Mouse (Mus musculus) kidney, embryonic 16.5 days (tissue): ENCODE data around the gene Ell3. TPM values are rescaled to one million over a fixed set of nuclear protein-coding genes. Genes with fewer than 3 reads are reported as not detected.
"Not testable (repeated sequence)": the region's sequence is repeated elsewhere in the genome, so short reads cannot be mapped to it uniquely, and the experiment has no call there.

Experiments used
- ATAC-seq: fragments of 200-750 bp; cut with Nextera tagmentation; 2 replicates; pipeline ENCODE4 v1.8.0; 2017; ENCODE audit warnings: moderate TSS enrichment; ENCODE audit not compliant: low FRiP score, low TSS enrichment
- H3K27ac ChIP-seq: fragments of 300-500 bp; sonication (generic); 2 replicates; pipeline ENCODE4 v1.5.1; 2014; ENCODE audit warnings: low read length
- H3K27me3 ChIP-seq: fragments of 300-500 bp; sonication (generic); 2 replicates; pipeline ENCODE4 v1.6.1; 2014; ENCODE audit warnings: low read length, control low read depth, mixed read lengths; ENCODE audit not compliant: insufficient read depth
- H3K36me3 ChIP-seq: fragments of 300-500 bp; sonication (generic); 2 replicates; pipeline ENCODE4 v1.6.1; 2014; ENCODE audit warnings: low read length, control low read depth, mixed read lengths; ENCODE audit not compliant: insufficient read depth
- H3K4me1 ChIP-seq: fragments of 300-500 bp; sonication (generic); 2 replicates; pipeline ENCODE4 v1.6.1; 2014; ENCODE audit warnings: low read length, control low read depth, mixed read lengths; ENCODE audit not compliant: insufficient read depth
- H3K4me2 ChIP-seq: fragments of 300-500 bp; sonication (generic); replicated peaks from 2 replicates; pipeline ENCODE4 v1.6.1; 2014; ENCODE audit warnings: low read depth, low read length
- H3K4me3 ChIP-seq: fragments of 300-500 bp; sonication (generic); 2 replicates; pipeline ENCODE4 v1.5.1; 2014; ENCODE audit warnings: mild to moderate bottlenecking, low read length
- H3K9ac ChIP-seq: fragments of 300-500 bp; sonication (generic); replicated peaks from 2 replicates; pipeline ENCODE4 v1.6.1; 2014; ENCODE audit warnings: low read length
- H3K9me3 ChIP-seq: fragments of 300-500 bp; sonication (generic); 2 replicates; pipeline ENCODE4 v1.6.1; 2016; ENCODE audit warnings: low read length, control low read depth
- WGBS: fragments of 180-500 bp; shearing (Covaris S2); extraction: QIAGEN DNeasy Blood & Tissue Kit; methylation state at CpG from one replicate; pipeline ENCODE4 v1.1.7; 2014; 5-methylcytosine and 5-hydroxymethylcytosine counted together
- polyA plus RNA-seq: library from polyadenylated mRNA; unstranded; fragments of >200 nt; fragmentation: Nextera tagmentation; extraction: Ambion mirVana; gene quantifications from 2 replicates; pipeline ENCODE4 v1.2.1, GENCODE M21; 2015

The Ell3 gene
- polyA plus RNA-seq, 1 experiment from 2014 or later: 12.3 TPM

DNA sequence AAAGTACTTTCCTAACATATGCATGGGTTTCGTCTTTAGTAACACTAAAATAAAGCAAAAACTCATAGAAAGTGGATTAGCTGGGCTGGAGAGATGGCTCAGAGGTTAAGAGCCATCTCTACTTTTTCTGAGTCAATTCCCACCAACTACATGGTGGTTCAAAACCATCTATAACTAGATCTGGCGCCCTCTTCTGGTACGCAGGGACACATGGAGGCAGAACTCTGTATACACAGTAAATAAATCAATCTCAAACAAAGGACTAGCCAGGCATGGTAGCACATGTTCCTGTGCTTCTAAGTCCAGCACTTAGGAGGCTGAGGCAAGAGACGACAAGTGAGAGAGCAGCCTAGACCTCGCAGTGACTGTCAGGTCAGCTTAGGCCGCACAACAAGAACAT lies 24.9 kb upstream of the Ell3 start:
- H3K36me3 ChIP-seq, H3K27ac ChIP-seq, H3K9me3 ChIP-seq, H3K4me1 ChIP-seq, H3K4me3 ChIP-seq, H3K27me3 ChIP-seq, H3K9ac ChIP-seq, H3K4me2 ChIP-seq, ATAC-seq: not testable (repeated sequence)
- WGBS: 78% methylated on average over 1 of the region's 6 CpGs

DNA sequence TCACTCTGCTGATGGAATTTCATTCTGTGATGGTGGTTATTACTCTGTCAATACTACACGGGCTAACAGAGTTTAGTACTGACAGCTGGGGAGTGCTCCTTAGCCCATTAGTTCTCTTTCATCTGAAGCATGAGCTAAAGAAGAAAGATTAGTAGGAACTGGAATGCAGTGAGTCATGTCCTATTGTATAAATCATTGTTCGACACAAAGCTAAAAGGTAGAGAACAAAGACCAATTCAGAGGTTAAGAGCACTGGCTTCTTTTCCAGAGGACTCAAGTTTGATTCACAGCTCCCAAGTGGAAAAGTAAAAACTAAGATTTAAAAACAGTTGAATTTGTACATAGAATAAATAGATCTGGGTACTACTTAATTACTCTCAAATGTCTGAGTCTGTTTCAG lies 16.0 kb upstream of the Ell3 start:
- WGBS: 36% methylated on average over 2 of the region's 2 CpGs

DNA sequence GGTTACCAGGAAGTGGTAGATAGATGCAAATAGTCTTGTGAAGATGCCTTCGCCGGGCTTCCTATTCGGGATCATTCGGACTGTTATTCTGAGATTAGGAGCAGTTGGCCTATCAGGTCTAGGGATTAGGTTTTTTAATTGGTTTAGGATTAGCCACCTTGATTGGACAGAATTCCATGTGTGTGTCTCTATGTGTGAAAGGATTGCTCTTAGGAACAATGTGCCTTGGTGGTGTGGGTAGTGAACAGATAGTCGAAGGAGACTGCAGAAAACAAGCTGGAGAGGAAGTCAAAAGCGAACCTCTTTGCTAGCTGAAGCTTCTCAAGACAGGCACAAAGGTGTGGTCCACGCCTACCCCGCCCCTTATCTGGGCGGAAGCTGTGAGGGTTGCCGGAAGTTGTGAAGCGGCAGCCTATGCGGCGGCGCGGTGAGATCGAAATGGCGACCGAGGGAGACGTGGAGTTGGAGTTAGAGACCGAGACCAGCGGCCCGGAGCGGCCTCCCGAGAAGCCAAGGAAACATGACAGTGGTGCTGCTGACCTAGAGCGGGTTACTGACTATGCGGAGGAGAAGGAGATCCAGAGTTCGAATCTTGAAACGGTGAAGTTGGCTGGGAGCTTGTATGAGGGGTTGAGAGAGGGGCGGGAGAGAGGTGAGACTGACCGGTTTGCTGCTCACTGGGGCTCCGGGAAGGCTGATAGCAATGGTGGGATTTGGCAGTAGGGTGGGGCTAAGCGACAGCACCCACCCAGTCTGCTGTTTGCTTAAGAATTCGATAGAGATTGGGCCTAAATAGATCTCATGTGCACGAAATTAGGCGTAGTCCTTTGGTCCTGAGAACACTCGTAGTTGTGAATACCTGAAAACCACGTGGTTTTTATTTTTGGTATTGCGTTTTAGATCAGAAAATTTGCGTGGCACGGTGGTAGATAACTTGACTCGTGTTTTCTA lies 12.9 kb upstream of the Ell3 start, which contains the start of gene Serinc4:
Gene Serinc4, minus strand, starts transcription at position 90 of the 951 bp plus-strand sequence.
- peaks cover 26% of the 10 kb centered on the region for H3K36me3 ChIP-seq
- H3K9me3 ChIP-seq: no peaks in the 10 kb centered on the region
- H3K4me3 ChIP-seq: peak within 1 kb of the TSS; percentile 74
- WGBS: 4% methylated on average over 41 of the region's 41 CpGs
- ATAC-seq: peak; percentile 93
- no peaks in the 10 kb centered on the region for H3K27me3 ChIP-seq
- peaks cover 16% of the 10 kb centered on the region for H3K4me1 ChIP-seq
- peak within 1 kb of the TSS; percentile 74 for H3K4me2 ChIP-seq
- peak within 1 kb of the TSS; percentile 81 for H3K27ac ChIP-seq
- peak within 1 kb of the TSS; percentile 78 for H3K9ac ChIP-seq

More for the DNA sequence above, 16.0 kb upstream of the Ell3 start:
- H3K4me2 ChIP-seq: no peak overlapping the region
- no peak overlapping the region for H3K9ac ChIP-seq
- peaks cover 7% of the 10 kb centered on the region; the same call in 1 of the 2 replicates for H3K36me3 ChIP-seq
- peaks cover 12% of the 10 kb centered on the region for H3K4me1 ChIP-seq
- no peak overlapping the region for H3K4me3 ChIP-seq
- no peaks in the 10 kb centered on the region for H3K9me3 ChIP-seq
- H3K27ac ChIP-seq: no peak overlapping the region
- ATAC-seq: no peak
- no peaks in the 10 kb centered on the region for H3K27me3 ChIP-seq

- no peaks in the 10 kb centered on the region for H3K9me3 ChIP-seq
- H3K4me2 ChIP-seq: no peak overlapping the region
- H3K36me3 ChIP-seq: peaks cover 34% of the 10 kb centered on the region
- no peak overlapping the region for H3K27ac ChIP-seq
- peaks cover 25% of the 10 kb centered on the region for H3K4me1 ChIP-seq
- ATAC-seq: no peak
- WGBS: 73% methylated on average over 5 of the region's 5 CpGs
- H3K4me3 ChIP-seq: no peak overlapping the region
- no peak overlapping the region for H3K9ac ChIP-seq
- no peaks in the 10 kb centered on the region for H3K27me3 ChIP-seq
Observed at GRCm38 (mm10) chr2:121455534-121455933, 11.5 kb upstream of the Ell3 start.

GRCm38 (mm10) chr2:121453917-121454316 lies 9.8 kb upstream of the Ell3 start:
- Histone ChIP-seq H3K27me3 (no peaks in the 10 kb centered on the region), H3K4me1 (peaks cover 29% of the 10 kb centered on the region), H3K36me3 (peaks cover 34% of the 10 kb centered on the region), H3K9me3 (no peaks in the 10 kb centered on the region), H3K4me2 (no peak overlapping the region), H3K27ac (no peak overlapping the region), H3K4me3 (no peak overlapping the region), H3K9ac (no peak overlapping the region)
- WGBS: 86% methylated on average over 6 of the region's 6 CpGs
- no peak for ATAC-seq

GRCm38 (mm10) chr2:121452990-121453389 lies 8.9 kb upstream of the Ell3 start, which contains the start of gene Hypk:
TSS of gene Hypk (plus strand) at chr2:121453290.
- no peaks in the 10 kb centered on the region for H3K9me3 ChIP-seq
- H3K9ac ChIP-seq: no peak within 1 kb of the TSS
- H3K4me3 ChIP-seq: no peak within 1 kb of the TSS
- H3K36me3 ChIP-seq: peaks cover 27% of the 10 kb centered on the region
- no peak for ATAC-seq
- H3K4me2 ChIP-seq: no peak within 1 kb of the TSS
- H3K27me3 ChIP-seq: no peaks in the 10 kb centered on the region
- no peak within 1 kb of the TSS for H3K27ac ChIP-seq
- peaks cover 29% of the 10 kb centered on the region for H3K4me1 ChIP-seq
- WGBS: 75% methylated on average over 4 of the region's 4 CpGs

GRCm38 (mm10) chr2:121452361-121452760 lies 8.3 kb upstream of the Ell3 start:
- Histone ChIP-seq H3K4me2 (no peak overlapping the region), H3K27me3 (no peaks in the 10 kb centered on the region), H3K9ac (no peak overlapping the region), H3K4me1 (peaks cover 27% of the 10 kb centered on the region), H3K9me3 (no peaks in the 10 kb centered on the region), H3K27ac (no peak overlapping the region), H3K4me3 (no peak overlapping the region), H3K36me3 (peaks cover 27% of the 10 kb centered on the region)
- no peak for ATAC-seq
- 86% methylated on average over 4 of the region's 4 CpGs for WGBS

- ATAC-seq: no peak
- Histone ChIP-seq H3K27me3 (no peaks in the 10 kb centered on the region), H3K4me1 (peaks cover 21% of the 10 kb centered on the region), H3K9ac (peak overlapping the region; percentile 97), H3K4me2 (peak overlapping the region; percentile 77), H3K9me3 (no peaks in the 10 kb centered on the region), H3K27ac (peak overlapping the region; percentile 91), H3K4me3 (peak overlapping the region; percentile 97), H3K36me3 (peaks cover 27% of the 10 kb centered on the region)
- 2% methylated on average over 7 of the region's 7 CpGs for WGBS
Observed at GRCm38 (mm10) chr2:121450093-121450492, 6.0 kb upstream of the Ell3 start.

DNA sequence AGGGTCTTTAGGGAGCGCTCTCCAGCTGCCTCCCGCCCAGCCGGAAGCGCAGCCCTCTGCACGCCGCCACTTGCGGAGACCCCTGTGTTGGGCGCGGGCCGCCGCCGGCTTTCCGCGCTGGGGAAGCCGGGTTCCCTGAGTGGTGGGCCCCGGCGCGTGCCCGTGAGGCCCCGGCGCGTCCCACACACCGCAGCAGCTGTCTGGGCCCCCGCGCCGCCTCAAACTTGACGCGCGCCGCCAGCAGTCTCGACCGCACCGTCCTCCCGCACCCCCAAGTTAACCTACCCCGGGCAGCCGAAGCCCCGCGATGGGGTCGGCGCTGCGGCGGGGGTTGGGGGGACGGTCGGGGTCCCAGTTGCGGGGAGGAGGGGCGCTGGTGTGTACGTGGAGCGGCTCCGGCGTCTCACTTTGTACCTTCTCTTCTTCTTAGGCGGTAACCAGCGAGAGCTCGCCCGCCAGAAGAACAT lies 5.5 kb upstream of the Ell3 start:
- under 1% methylated on average over 53 of the region's 54 CpGs for WGBS
- Histone ChIP-seq H3K36me3 (peaks cover 27% of the 10 kb centered on the region), H3K4me1 (peaks cover 21% of the 10 kb centered on the region), H3K4me2 (peak overlapping the region; percentile 77), H3K4me3 (peak overlapping the region; percentile 97), H3K9me3 (no peaks in the 10 kb centered on the region), H3K27me3 (no peaks in the 10 kb centered on the region), H3K9ac (peak overlapping the region; percentile 97), H3K27ac (peak overlapping the region; percentile 91)
- peak; percentile 64 for ATAC-seq
